Mouse (Mus musculus): ENCODE measurements at regions not wholly inside any gene's neighbourhood (a gene's known extent, or its start where the extent isn't known, plus 50 kb on each side); places are given as distances from the start of the nearest gene placed in this dataset.

GRCm38 (mm10) chr9:41268112-41268511, 106.6 kb upstream of the Ubash3b start:
- TF ChIP-seq POLR2A (IDR thresholded peaks at IDR 0.05; ENCODE audit: control insufficient read depth, extremely low read depth, insufficient read depth, low read length, poor library complexity): no peak
- no peak for TF ChIP-seq CTCF (IDR thresholded peaks at IDR 0.05; ENCODE audit: borderline replicate concordance, control insufficient read depth, extremely low read depth, insufficient read depth, low read length, poor library complexity)
